Mouse (Mus musculus) bone marrow macrophage, adult 2 months (primary cell): ENCODE data around the gene Chst8.

Experiments used
- CTCF ChIP-seq: IDR thresholded peaks from 2 replicates; pipeline ENCODE4 v1.5.1; 2012; ENCODE audit warnings: low read depth, mild to moderate bottlenecking, low read length, moderate library complexity
- POLR2A ChIP-seq: IDR thresholded peaks from 2 replicates; pipeline ENCODE4 v1.6.1; 2012; ENCODE audit warnings: mild to moderate bottlenecking, low read depth, low read length, borderline replicate concordance

- TF ChIP-seq POLR2A, result no peak
- TF ChIP-seq CTCF, result no peak
Observed at GRCm38 (mm10) chr7:34749753-34750152, 62.8 kb downstream of the Chst8 start.
